Mouse (Mus musculus) hindbrain, embryonic 11.5 days (tissue): ENCODE measurements around the gene Gm8693. TPM values are rescaled to one million over a fixed set of nuclear protein-coding genes. Genes with fewer than 3 reads are reported as not detected.
"Not testable (repeated sequence)": the region's sequence is repeated elsewhere in the genome, so short reads cannot be mapped to it uniquely, and the experiment has no call there.

ENCODE experiments used
- ATAC-seq: fragments of 200-750 bp; cut with Nextera tagmentation; 2 replicates; pipeline ENCODE4 v1.8.0; 2017; ENCODE audit warnings: mild to moderate bottlenecking, moderate TSS enrichment, moderate library complexity; ENCODE audit not compliant: low FRiP score
- DNase-seq: peaks from one replicate; pipeline ENCODE4 v3.0.0-alpha.2; 2015; ENCODE audit warnings: low spot score
- H3K27ac ChIP-seq: fragments of 300-500 bp; sonication (generic); 2 replicates; pipeline ENCODE4 v1.5.1; 2014; ENCODE audit warnings: mild to moderate bottlenecking, low read depth, low read length
- H3K27me3 ChIP-seq: fragments of 300-500 bp; sonication (generic); 2 replicates; pipeline ENCODE4 v1.6.1; 2014; ENCODE audit warnings: mild to moderate bottlenecking, low read length, moderate library complexity, mixed read lengths; ENCODE audit not compliant: control insufficient read depth, insufficient read depth
- H3K36me3 ChIP-seq: fragments of 300-500 bp; sonication (generic); 2 replicates; pipeline ENCODE4 v1.6.1; 2014; ENCODE audit warnings: mild to moderate bottlenecking, low read length, moderate library complexity, mixed read lengths; ENCODE audit not compliant: control insufficient read depth, insufficient read depth
- H3K4me1 ChIP-seq: fragments of 300-500 bp; sonication (generic); replicated peaks from 2 replicates; pipeline ENCODE4 v1.6.1; 2014; ENCODE audit warnings: low read length, mixed read lengths; ENCODE audit not compliant: control insufficient read depth, insufficient read depth
- H3K4me2 ChIP-seq: fragments of 300-500 bp; sonication (generic); replicated peaks from 2 replicates; pipeline ENCODE4 v1.6.1; 2014; ENCODE audit warnings: mild to moderate bottlenecking, low read depth, low read length
- H3K4me3 ChIP-seq: fragments of 300-500 bp; sonication (generic); 2 replicates; pipeline ENCODE4 v1.5.1; 2014; ENCODE audit warnings: low read depth, low read length
- H3K9ac ChIP-seq: fragments of 300-500 bp; sonication (generic); 2 replicates; pipeline ENCODE4 v1.6.1; 2014; ENCODE audit warnings: low read depth, low read length
- H3K9me3 ChIP-seq: fragments of 300-500 bp; sonication (generic); 2 replicates; pipeline ENCODE4 v1.6.1; 2016; ENCODE audit warnings: low read length; ENCODE audit not compliant: control insufficient read depth
- WGBS: fragments of 180-500 bp; shearing (Covaris S2); extraction: QIAGEN DNeasy Blood & Tissue Kit; methylation state at CpG from one replicate; pipeline ENCODE4 v1.1.7; 2014; 5-methylcytosine and 5-hydroxymethylcytosine counted together
- polyA plus RNA-seq: library from polyadenylated mRNA; unstranded; fragments of >200 nt; fragmentation: Nextera tagmentation; extraction: Ambion mirVana; gene quantifications from 2 replicates; pipeline ENCODE4 v1.2.1, GENCODE M21; 2014

Gene Gm8693
- not detected in 2 replicates for polyA plus RNA-seq

DNA sequence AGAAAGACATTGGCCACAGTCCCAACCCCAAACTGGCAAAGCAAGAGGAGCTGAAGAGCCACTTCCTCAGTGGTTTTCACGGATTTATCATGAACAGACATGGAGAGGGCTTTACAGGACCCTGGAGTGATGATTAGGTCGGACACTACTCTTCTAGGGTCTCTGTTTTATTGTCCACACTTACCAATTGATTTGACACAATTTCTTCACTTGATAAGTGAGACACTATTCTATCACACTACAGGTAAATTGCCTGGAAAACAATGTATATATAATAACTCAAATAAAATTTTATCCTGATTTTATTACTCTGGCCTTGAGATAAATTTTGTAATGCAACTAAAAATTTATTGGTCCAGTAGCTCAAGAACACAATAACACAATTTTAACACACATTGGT, at the start of gene Gm8693:
Gm8693 (minus strand) TSS at position 101 of the 400 bp plus-strand sequence.
- not testable (repeated sequence) for H3K36me3 ChIP-seq, ATAC-seq, H3K4me1 ChIP-seq, H3K4me3 ChIP-seq, H3K9me3 ChIP-seq, H3K27me3 ChIP-seq, H3K4me2 ChIP-seq, H3K9ac ChIP-seq, H3K27ac ChIP-seq, DNase-seq
- WGBS, result no CpG with 5 or more reads among the region's 2 CpGs

GRCm38 (mm10) chr7:22719610-22720009, 27.5 kb upstream of the Gm8693 start, which contains the start of gene Gm4567:
TSS of gene Gm4567 (minus strand) at chr7:22719710.
- not testable (repeated sequence) for H3K27me3 ChIP-seq, DNase-seq, H3K4me1 ChIP-seq, H3K27ac ChIP-seq, H3K9me3 ChIP-seq, H3K9ac ChIP-seq, H3K4me2 ChIP-seq, H3K36me3 ChIP-seq, ATAC-seq, H3K4me3 ChIP-seq
- no CpG with 5 or more reads among the region's 1 CpGs for WGBS

GRCm38 (mm10) chr7:22657718-22658117, 34.4 kb downstream of the Gm8693 start, which contains the start of gene Vmn1r155:
TSS of gene Vmn1r155 (plus strand) at chr7:22658018.
- WGBS, result no CpG with 5 or more reads among the region's 3 CpGs

More at GRCm38 (mm10) chr7:22657718-22658117, 34.4 kb downstream of the Gm8693 start, which contains the start of gene Vmn1r155:
- H3K4me3 ChIP-seq, H3K4me1 ChIP-seq, H3K27ac ChIP-seq, ATAC-seq, H3K36me3 ChIP-seq, H3K4me2 ChIP-seq, H3K27me3 ChIP-seq, H3K9me3 ChIP-seq, DNase-seq, H3K9ac ChIP-seq: not testable (repeated sequence)

Other genes starting within 250 kb of the Gm8693 start
- not detected in 2 replicates for gene Gm10665, start 228.2 kb downstream of the Gm8693 start, polyA plus RNA-seq
- gene Vmn1r151, start 192.6 kb downstream of the Gm8693 start, polyA plus RNA-seq, result not detected in 2 replicates
- gene Vmn1r152, start 169.3 kb downstream of the Gm8693 start, polyA plus RNA-seq, result not detected in 2 replicates
- gene Gm8677, start 157.4 kb downstream of the Gm8693 start, polyA plus RNA-seq, result not detected in 2 replicates
- not detected in 2 replicates for gene Gm4201, start 127.0 kb downstream of the Gm8693 start, polyA plus RNA-seq
- not detected in 2 replicates for gene Gm4565, start 104.2 kb downstream of the Gm8693 start, polyA plus RNA-seq
- gene Vmn1r155, start 34.3 kb downstream of the Gm8693 start, polyA plus RNA-seq, result not detected in 2 replicates
- gene Gm4567, start 27.4 kb upstream of the Gm8693 start, polyA plus RNA-seq, result not detected in 2 replicates
- gene Vmn1r157, start 69.4 kb upstream of the Gm8693 start, polyA plus RNA-seq, result not detected in 2 replicates
- not detected in 2 replicates for gene Vmn1r158, start 98.5 kb upstream of the Gm8693 start, polyA plus RNA-seq
- not detected in 2 replicates for gene Vmn1r159, start 151.3 kb upstream of the Gm8693 start, polyA plus RNA-seq
- gene Vmn1r160, start 178.9 kb upstream of the Gm8693 start, polyA plus RNA-seq, result not detected in 2 replicates